Mouse (Mus musculus): ENCODE data around the gene Bend5. TPM values are rescaled to one million over a fixed set of nuclear protein-coding genes. Genes with fewer than 3 reads are reported as not detected.

Gene Bend5
- total RNA-seq, 2 experiments from 2014 or later = 0.16 to 0.85 TPM

- DNase-seq (ENCODE audit: low spot score) = no peak
Measured at GRCm38 (mm10) chr4:111441709-111442108, 26.9 kb downstream of the Bend5 start.

- peak; percentile 61 for DNase-seq (ENCODE audit: low spot score)
Measured at GRCm38 (mm10) chr4:111442435-111443238, 27.8 kb downstream of the Bend5 start.

- no peak for DNase-seq (ENCODE audit: low spot score)
Measured at GRCm38 (mm10) chr4:111443906-111444615, 29.3 kb downstream of the Bend5 start.

- no peak for DNase-seq (ENCODE audit: low spot score)
Measured at GRCm38 (mm10) chr4:111444616-111445160, 29.9 kb downstream of the Bend5 start.

- no peak for DNase-seq (ENCODE audit: low spot score)
Measured at GRCm38 (mm10) chr4:111447918-111448317, 33.1 kb downstream of the Bend5 start.

GRCm38 (mm10) chr4:111448586-111448985, 33.8 kb downstream of the Bend5 start:
- DNase-seq (ENCODE audit: low spot score) = no peak

GRCm38 (mm10) chr4:111449442-111450199, 34.8 kb downstream of the Bend5 start:
- no peak for DNase-seq (ENCODE audit: low spot score)

GRCm38 (mm10) chr4:111451283-111451918, 36.6 kb downstream of the Bend5 start:
- no peak for DNase-seq (ENCODE audit: low spot score)

- no peak for DNase-seq (ENCODE audit: low spot score)
Measured at GRCm38 (mm10) chr4:111452192-111452591, 37.4 kb downstream of the Bend5 start.

- DNase-seq (ENCODE audit: low spot score) = peak; percentile 6
Measured at GRCm38 (mm10) chr4:111453275-111453674, 38.5 kb downstream of the Bend5 start.

- DNase-seq (ENCODE audit: low spot score) = no peak
Measured at GRCm38 (mm10) chr4:111455621-111456020, 40.8 kb downstream of the Bend5 start.

GRCm38 (mm10) chr4:111457568-111457967, 42.8 kb downstream of the Bend5 start:
- no peak for DNase-seq (ENCODE audit: low spot score)

- DNase-seq (ENCODE audit: low spot score) = no peak
Measured at GRCm38 (mm10) chr4:111467293-111467773, 52.5 kb downstream of the Bend5 start.

- no peak for DNase-seq (ENCODE audit: low spot score)
Measured at GRCm38 (mm10) chr4:111467796-111468195, 53.0 kb downstream of the Bend5 start.

GRCm38 (mm10) chr4:111469847-111470246, 55.0 kb downstream of the Bend5 start:
- DNase-seq (ENCODE audit: low spot score) = no peak

- DNase-seq (ENCODE audit: low spot score) = no peak
Measured at GRCm38 (mm10) chr4:111471726-111472125, 56.9 kb downstream of the Bend5 start.

GRCm38 (mm10) chr4:111472511-111472910, 57.7 kb downstream of the Bend5 start:
- DNase-seq (ENCODE audit: low spot score) = no peak

GRCm38 (mm10) chr4:111473014-111473413, 58.2 kb downstream of the Bend5 start:
- DNase-seq (ENCODE audit: low spot score) = no peak

- no peak for DNase-seq (ENCODE audit: low spot score)
Measured at GRCm38 (mm10) chr4:111475374-111475971, 60.7 kb downstream of the Bend5 start.

- DNase-seq (ENCODE audit: low spot score) = no peak
Measured at GRCm38 (mm10) chr4:111477507-111477906, 62.7 kb downstream of the Bend5 start.

GRCm38 (mm10) chr4:111483499-111483898, 68.7 kb downstream of the Bend5 start:
- DNase-seq (ENCODE audit: low spot score) = no peak
